Mouse (Mus musculus): ENCODE results near the gene Mpzl1.

DNA sequence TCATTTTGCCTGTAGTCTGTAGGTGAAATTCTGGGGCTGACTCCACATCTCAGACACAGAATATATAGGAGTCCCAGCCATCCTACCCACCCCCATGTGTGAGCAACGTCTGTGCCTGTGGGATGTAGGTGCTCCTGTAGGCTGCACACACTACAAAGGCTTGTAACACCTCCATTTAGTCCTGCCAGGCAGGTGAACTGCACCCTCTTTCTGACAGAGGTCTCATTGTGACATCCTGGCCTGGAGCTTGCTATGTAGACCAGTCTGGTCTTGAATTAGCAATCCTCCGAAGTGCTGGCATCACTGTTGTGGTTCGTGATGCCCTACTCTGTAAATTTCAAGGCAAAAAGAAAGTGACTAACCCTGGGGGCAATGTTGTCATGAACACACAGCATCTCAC lies 26.9 kb upstream of the Mpzl1 start:
- TF ChIP-seq CTCF (IDR thresholded peaks at IDR 0.05) (no peak), EP300 (IDR thresholded peaks at IDR 0.05) (no peak)
